25 mouse cellular contexts compared by ENCODE assay signal in the genomic region with DNA sequence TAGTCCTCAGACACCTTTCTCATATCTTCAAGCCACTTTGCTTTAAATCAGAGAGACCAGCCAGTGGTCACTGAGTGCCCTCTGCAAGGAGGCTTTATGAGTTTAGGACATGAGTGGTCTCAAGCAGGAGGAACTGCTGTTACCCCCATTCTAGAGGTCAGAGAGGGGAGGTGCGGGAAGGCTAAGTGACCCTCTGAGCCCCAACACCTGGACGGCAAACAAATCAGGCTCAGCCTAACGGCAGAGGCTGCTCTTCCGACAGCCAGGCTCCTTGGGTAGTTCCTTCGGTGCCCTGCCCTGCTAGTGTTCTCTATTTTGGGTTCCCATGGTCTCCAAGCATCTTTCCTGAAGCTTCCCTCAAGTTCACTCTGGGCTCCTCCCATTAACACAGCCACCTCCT.
"Had no signal": no experiment of that assay in that cellular context is flagged by ENCODE, and none has a peak within 500 bp of the region (broad histone marks: within the 10 kb centered on the region; RNA-seq: fewer than 3 reads in every experiment).

No protein-coding gene starts in this region.

- H3K36me3 ChIP-seq: heart, embryonic 12.5 days; hindbrain, embryonic 10.5 days; hindbrain, embryonic 12.5 days; limb, embryonic 13.5 days; limb, embryonic 15.5 days; liver, embryonic 12.5 days had no signal

- DNase-seq: gastrocnemius, adult 2 months; gastrocnemius, postnatal 10 days; gastrocnemius, postnatal 25 days; heart, adult 2 months; heart, postnatal 14 days; heart, postnatal 4 days; kidney, adult 18-20 months; kidney, adult 8-10 months; kidney, postnatal 10 days; kidney, postnatal 25 days; kidney, postnatal 4 days; left cerebral cortex, postnatal 4 days had no signal

- H3K4me1 ChIP-seq: liver, embryonic 12.5 days had no signal

- H3K4me2 ChIP-seq: heart, embryonic 12.5 days; hindbrain, embryonic 12.5 days; hindbrain, embryonic 14.5 days; limb, embryonic 13.5 days; limb, embryonic 15.5 days; liver, embryonic 12.5 days had no signal

- H3K9me3 ChIP-seq: heart, embryonic 12.5 days; hindbrain, embryonic 10.5 days; hindbrain, embryonic 12.5 days; limb, embryonic 13.5 days; limb, embryonic 15.5 days; liver, embryonic 12.5 days had no signal

- H3K4me3 ChIP-seq: gastrocnemius, adult 2 months; heart, adult 2 months; heart, embryonic 12.5 days; hindbrain, embryonic 10.5 days; hindbrain, embryonic 12.5 days; layer of hippocampus, adult 2 months; left cerebral cortex, adult 2 months; limb, embryonic 13.5 days; limb, embryonic 15.5 days; liver, embryonic 12.5 days had no signal

- ATAC-seq: hindbrain, embryonic 16.5 days; inflammation-experienced regulatory T-cells, adult 6 months; intestine, postnatal 0 days; liver, embryonic 12.5 days had no signal

- H3K27ac ChIP-seq: gastrocnemius, adult 2 months; heart, adult 2 months; hindbrain, embryonic 10.5 days; hindbrain, embryonic 12.5 days; hindbrain, embryonic 14.5 days; layer of hippocampus, adult 2 months; left cerebral cortex, adult 2 months; limb, embryonic 13.5 days; limb, embryonic 15.5 days; liver, embryonic 12.5 days; liver, embryonic 14.5 days had no signal

- H3K9ac ChIP-seq: heart, embryonic 12.5 days; hindbrain, embryonic 12.5 days; hindbrain, embryonic 14.5 days; limb, embryonic 13.5 days; limb, embryonic 15.5 days; liver, embryonic 12.5 days; liver, embryonic 14.5 days had no signal
